Comparison of ENCODE assay signal across 8 mouse cellular contexts in the genomic region with DNA sequence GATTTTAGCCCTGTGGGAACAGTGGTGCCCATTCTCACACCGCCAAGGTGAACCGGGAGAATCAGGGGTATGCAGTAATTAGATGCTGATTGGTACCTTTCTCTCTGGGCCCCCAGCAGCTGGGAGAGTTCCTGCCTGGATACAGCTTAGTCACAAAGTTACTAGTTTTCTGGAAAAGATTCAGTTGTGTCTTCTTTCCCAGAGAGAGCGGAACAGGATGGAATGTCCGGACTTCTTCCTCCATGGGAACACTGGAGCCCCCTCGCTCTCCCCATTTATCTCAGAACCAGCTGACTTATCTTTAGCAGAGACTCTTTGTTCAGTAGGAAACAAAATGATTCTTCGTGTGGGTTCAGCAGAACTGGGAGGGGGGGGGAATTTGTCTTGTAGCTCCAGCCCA. TPM values are rescaled to one million over a fixed set of nuclear protein-coding genes. Genes with fewer than 3 reads are reported as not detected.
DNase-seq lines count a peak whose midpoint lies in the region; ATAC-seq and TF ChIP-seq lines count a peak whose summit lies in the region.

No protein-coding gene starts in this region.

- TF ChIP-seq CTCF in midbrain, postnatal 0 days (IDR thresholded peaks at IDR 0.05), result no peak

- no peak for DNase-seq in kidney, adult 18-20 months
- DNase-seq in brain, adult 2 months (ENCODE audit: low read depth, low spot score), result peak; percentile 36
- DNase-seq in midbrain, postnatal 0 days (ENCODE audit: low spot score), result peak; percentile 9
- no peak for DNase-seq in right cerebral cortex, postnatal 4 days
- DNase-seq in spleen, adult 12 weeks (ENCODE audit: low spot score), result no peak

- ATAC-seq in kidney, embryonic 16.5 days (ENCODE audit: low FRiP score, low TSS enrichment), result no peak
- no peak for ATAC-seq in hindbrain, embryonic 15.5 days (ENCODE audit: low FRiP score, low read depth)
- peak; percentile 31; the same call in 1 of the 2 replicates for ATAC-seq in midbrain, postnatal 0 days (ENCODE audit: low FRiP score)
- ATAC-seq in activated CD4-positive, CD25-positive, alpha-beta regulatory T cell, adult 4 months, result no peak

- peaks cover 4% of the 10 kb centered on the region; the same call in 1 of the 2 replicates for H3K27me3 ChIP-seq in kidney, embryonic 16.5 days (ENCODE audit: insufficient read depth, low read length)
- no peaks in the 10 kb centered on the region for H3K27me3 ChIP-seq in hindbrain, embryonic 15.5 days
- H3K27me3 ChIP-seq in midbrain, postnatal 0 days (ENCODE audit: insufficient read depth, low read length), result no peaks in the 10 kb centered on the region

- no peaks in the 10 kb centered on the region for H3K36me3 ChIP-seq in kidney, embryonic 16.5 days (ENCODE audit: insufficient read depth, low read length)
- no peaks in the 10 kb centered on the region for H3K36me3 ChIP-seq in hindbrain, embryonic 15.5 days
- 0 out of 2 replicates have a peak, but pooled peaks cover 4% of the 10 kb centered on the region for H3K36me3 ChIP-seq in midbrain, postnatal 0 days (ENCODE audit: insufficient read depth, low read length)

- peak overlapping the region; percentile 89 for H3K9ac ChIP-seq in kidney, embryonic 16.5 days (replicated peaks; ENCODE audit: low read length)
- peak overlapping the region; percentile 75 for H3K9ac ChIP-seq in hindbrain, embryonic 15.5 days
- peak overlapping the region; percentile 87 for H3K9ac ChIP-seq in midbrain, postnatal 0 days (replicated peaks; ENCODE audit: low read length, poor library complexity, severe bottlenecking)

- peak overlapping the region; percentile 94 for H3K4me2 ChIP-seq in kidney, embryonic 16.5 days (replicated peaks; ENCODE audit: low read depth, low read length)
- H3K4me2 ChIP-seq in hindbrain, embryonic 15.5 days, result peak overlapping the region; percentile 69
- peak overlapping the region; percentile 86 for H3K4me2 ChIP-seq in midbrain, postnatal 0 days (ENCODE audit: low read depth, low read length, poor library complexity, severe bottlenecking)

- no peaks in the 10 kb centered on the region for H3K9me3 ChIP-seq in kidney, embryonic 16.5 days (ENCODE audit: low read length)
- no peaks in the 10 kb centered on the region for H3K9me3 ChIP-seq in hindbrain, embryonic 15.5 days
- H3K9me3 ChIP-seq in midbrain, postnatal 0 days (ENCODE audit: low read length), result no peaks in the 10 kb centered on the region

- peaks cover 11% of the 10 kb centered on the region for H3K4me1 ChIP-seq in kidney, embryonic 16.5 days (ENCODE audit: insufficient read depth, low read length)
- peaks cover 9% of the 10 kb centered on the region for H3K4me1 ChIP-seq in hindbrain, embryonic 15.5 days (replicated peaks)
- H3K4me1 ChIP-seq in midbrain, postnatal 0 days (ENCODE audit: insufficient read depth, low read length), result peaks cover 4% of the 10 kb centered on the region; the same call in 1 of the 2 replicates

- WGBS in kidney, embryonic 16.5 days, result 8% methylated on average over 6 of the region's 6 CpGs
- 10% methylated on average over 6 of the region's 6 CpGs for WGBS in hindbrain, embryonic 15.5 days
- WGBS in midbrain, postnatal 0 days, result 4% methylated on average over 6 of the region's 6 CpGs

- peak overlapping the region; percentile 85 for H3K4me3 ChIP-seq in kidney, embryonic 16.5 days (ENCODE audit: low read length)
- H3K4me3 ChIP-seq in hindbrain, embryonic 15.5 days, result peak overlapping the region; percentile 64
- peak overlapping the region; percentile 89 for H3K4me3 ChIP-seq in midbrain, postnatal 0 days (ENCODE audit: low read depth, low read length)

- no peak overlapping the region; the same call in 1 of the 2 replicates for H3K27ac ChIP-seq in kidney, embryonic 16.5 days (ENCODE audit: low read length)
- H3K27ac ChIP-seq in hindbrain, embryonic 15.5 days (replicated peaks), result peak overlapping the region; percentile 59
- peak overlapping the region; percentile 72; the same call in 1 of the 2 replicates for H3K27ac ChIP-seq in midbrain, postnatal 0 days (ENCODE audit: low read depth, low read length)

RNA-seq across cellular contexts. Expression of gene Klhl36, which starts 0.7 kb away (rescaled TPM):
- 20.4 and 22.4 TPM in 2 replicates for polyA plus RNA-seq in kidney, embryonic 16.5 days (2015; fragmentation: Nextera tagmentation; extraction: Ambion mirVana)
- polyA plus RNA-seq in hindbrain, embryonic 15.5 days (2015; fragmentation: Nextera tagmentation; extraction: Ambion mirVana), result 17.3 TPM in 2 replicates
- total RNA-seq in midbrain, postnatal 0 days (2014; rRNA removed), result 28.2 and 31.0 TPM in 2 replicates
- 19.5 and 21.0 TPM in 2 replicates for polyA plus RNA-seq in midbrain, postnatal 0 days (2015; fragmentation: Nextera tagmentation; extraction: Ambion mirVana)
- polyA plus RNA-seq in activated CD4-positive, CD25-positive, alpha-beta regulatory T cell, adult 4 months (2017; shearing (Covaris generic)), result 1 to 10 TPM; 5.6 to 8.1 TPM

RNA-seq across cellular contexts. Expression of gene Cotl1, which starts 22.4 kb away (rescaled TPM):
- 130 and 138 TPM in 2 replicates for polyA plus RNA-seq in kidney, embryonic 16.5 days (2015; fragmentation: Nextera tagmentation; extraction: Ambion mirVana)
- polyA plus RNA-seq in hindbrain, embryonic 15.5 days (2015; fragmentation: Nextera tagmentation; extraction: Ambion mirVana), result 147 and 151 TPM in 2 replicates
- 223 and 238 TPM in 2 replicates for total RNA-seq in midbrain, postnatal 0 days (2014; rRNA removed)
- 112 and 119 TPM in 2 replicates for polyA plus RNA-seq in midbrain, postnatal 0 days (2015; fragmentation: Nextera tagmentation; extraction: Ambion mirVana)
- 100 to 1,000 TPM; 219 to 262 TPM for polyA plus RNA-seq in activated CD4-positive, CD25-positive, alpha-beta regulatory T cell, adult 4 months (2017; shearing (Covaris generic))

RNA-seq across cellular contexts. Expression of gene Usp10, which starts 47.4 kb away (rescaled TPM):
- 194 and 197 TPM in 2 replicates for polyA plus RNA-seq in kidney, embryonic 16.5 days (2015; fragmentation: Nextera tagmentation; extraction: Ambion mirVana)
- polyA plus RNA-seq in hindbrain, embryonic 15.5 days (2015; fragmentation: Nextera tagmentation; extraction: Ambion mirVana), result 126 and 135 TPM in 2 replicates
- total RNA-seq in midbrain, postnatal 0 days (2014; rRNA removed), result 88.5 and 88.8 TPM in 2 replicates
- polyA plus RNA-seq in midbrain, postnatal 0 days (2015; fragmentation: Nextera tagmentation; extraction: Ambion mirVana), result 93.6 and 94.6 TPM in 2 replicates
- 10 to 100 TPM; 41.6 to 48.6 TPM for polyA plus RNA-seq in activated CD4-positive, CD25-positive, alpha-beta regulatory T cell, adult 4 months (2017; shearing (Covaris generic))

RNA-seq across cellular contexts. Expression of gene Gm20388, which starts 47.9 kb away (rescaled TPM):
- polyA plus RNA-seq in kidney, embryonic 16.5 days (2015; fragmentation: Nextera tagmentation; extraction: Ambion mirVana), result 2.9 and 7.7 TPM in 2 replicates
- polyA plus RNA-seq in hindbrain, embryonic 15.5 days (2015; fragmentation: Nextera tagmentation; extraction: Ambion mirVana), result 5.0 and 5.4 TPM in 2 replicates
- total RNA-seq in midbrain, postnatal 0 days (2014; rRNA removed), result 39.0 and 74.2 TPM in 2 replicates
- polyA plus RNA-seq in midbrain, postnatal 0 days (2015; fragmentation: Nextera tagmentation; extraction: Ambion mirVana), result not detected in 2 replicates
- polyA plus RNA-seq in activated CD4-positive, CD25-positive, alpha-beta regulatory T cell, adult 4 months (2017; shearing (Covaris generic)), result 10 to 100 TPM in 1 of 2 experiments, 1 to 10 TPM in 1; 9.9 to 12.3 TPM

Comparison
In these comparisons a context has a peak if more than half of its experiments do, and no peak if none do; other contexts are left out.
1. DNase-seq: peak in brain, adult 2 months (single experiment) and midbrain, postnatal 0 days (single experiment); none in kidney, adult 18-20 months (single experiment), right cerebral cortex, postnatal 4 days (single experiment) and spleen, adult 12 weeks (single experiment).
2. Peak in every context shown above with its lines, with median percentiles within 50 percentile points of each other: H3K4me2 ChIP-seq, H3K4me3 ChIP-seq and H3K9ac ChIP-seq.